Mouse (Mus musculus): ENCODE data around the gene Gnl3.

The Gnl3 gene

DNA sequence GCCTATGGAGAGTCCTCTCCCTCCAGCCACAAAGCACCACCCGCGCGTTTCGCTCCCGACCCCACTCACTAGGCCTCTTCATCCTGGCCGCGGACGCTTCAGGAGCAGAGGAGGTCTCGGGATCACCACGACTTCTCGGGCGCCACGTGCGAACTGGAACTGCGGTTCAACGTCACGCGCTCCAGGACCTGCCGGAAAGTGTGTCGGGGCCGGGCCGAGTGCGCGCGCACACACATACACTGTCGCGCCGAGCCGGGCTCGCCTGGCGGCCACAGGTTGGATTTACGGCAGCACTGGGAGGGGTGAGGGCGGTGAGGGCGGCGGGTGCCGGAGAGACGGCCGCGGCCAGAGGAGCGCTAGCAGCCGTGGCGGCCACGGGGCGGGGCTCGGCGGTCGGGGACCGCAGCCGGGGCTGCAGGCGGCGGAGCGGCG lies at the start of gene Gnl3, which contains the start of gene Pbrm1:
Gene Gnl3 (minus strand): TSS at position 293 of the 432 bp plus-strand sequence.
Gene Pbrm1 (plus strand): TSS at position 279 of the 432 bp plus-strand sequence.
- ATAC-seq (ENCODE audit: insufficient number of reproducible peaks, low FRiP score, low TSS enrichment), result peak; percentile 94

GRCm38 (mm10) chr14:31062277-31062676 lies 43.3 kb upstream of the Gnl3 start:
- ATAC-seq (ENCODE audit: insufficient number of reproducible peaks, low FRiP score, low TSS enrichment), result no peak

GRCm38 (mm10) chr14:31045817-31046216 lies 26.9 kb upstream of the Gnl3 start:
- no peak for ATAC-seq (ENCODE audit: insufficient number of reproducible peaks, low FRiP score, low TSS enrichment)

- ATAC-seq (ENCODE audit: insufficient number of reproducible peaks, low FRiP score, low TSS enrichment), result no peak
Observed at GRCm38 (mm10) chr14:31045296-31045695, 26.3 kb upstream of the Gnl3 start.

- ATAC-seq (ENCODE audit: insufficient number of reproducible peaks, low FRiP score, low TSS enrichment), result no peak
Observed at GRCm38 (mm10) chr14:31025785-31026184, 6.8 kb upstream of the Gnl3 start.

GRCm38 (mm10) chr14:31022579-31022978 lies 3.6 kb upstream of the Gnl3 start:
- ATAC-seq (ENCODE audit: insufficient number of reproducible peaks, low FRiP score, low TSS enrichment), result no peak

- ATAC-seq (ENCODE audit: insufficient number of reproducible peaks, low FRiP score, low TSS enrichment), result peak; percentile 76
Observed at GRCm38 (mm10) chr14:31019331-31020205, 616 bp upstream of the Gnl3 start.

DNA sequence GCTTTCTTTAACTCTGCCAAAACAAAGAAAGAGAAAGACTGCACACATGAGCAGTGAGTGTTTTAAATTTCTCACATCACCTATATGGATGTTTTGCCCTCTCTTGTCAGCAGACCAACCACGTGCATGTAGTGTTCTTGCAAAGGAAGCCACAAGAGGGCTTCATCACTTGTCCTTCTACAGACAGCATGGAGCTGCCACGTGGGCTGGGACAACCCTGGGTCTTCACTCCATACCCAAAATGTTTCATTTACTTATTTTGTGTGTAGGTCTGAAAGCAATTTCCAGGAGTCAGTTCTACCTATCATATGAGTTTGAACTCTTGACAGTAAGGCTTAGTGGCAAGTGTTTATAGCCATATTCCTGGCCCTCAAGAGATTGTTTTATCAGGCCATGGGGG lies 1.1 kb downstream of the Gnl3 start:
- no peak for ATAC-seq (ENCODE audit: insufficient number of reproducible peaks, low FRiP score, low TSS enrichment)

- no peak for ATAC-seq (ENCODE audit: insufficient number of reproducible peaks, low FRiP score, low TSS enrichment)
Observed at GRCm38 (mm10) chr14:31016063-31016462, 2.9 kb downstream of the Gnl3 start.

GRCm38 (mm10) chr14:31013928-31014327 lies 5.0 kb downstream of the Gnl3 start:
- no peak for ATAC-seq (ENCODE audit: insufficient number of reproducible peaks, low FRiP score, low TSS enrichment)

DNA sequence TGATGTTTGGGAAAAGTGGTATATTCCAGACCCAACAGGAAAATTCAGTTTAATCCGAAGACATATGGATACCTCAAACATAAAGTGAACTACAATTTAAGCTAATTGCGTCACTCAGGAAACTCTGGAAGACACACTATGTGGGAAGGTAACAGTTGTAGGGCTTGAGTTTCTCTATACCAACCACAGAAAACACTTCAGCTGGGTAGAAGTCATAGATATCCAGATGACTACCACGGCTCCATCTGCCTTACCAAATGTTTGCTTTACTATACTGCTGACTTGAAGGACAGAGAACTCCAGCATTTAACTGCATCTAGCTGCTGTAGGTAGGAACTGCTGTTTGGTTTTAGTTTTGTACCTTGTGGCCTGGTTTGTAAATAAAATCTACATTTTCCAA lies 7.4 kb downstream of the Gnl3 start:
- ATAC-seq (ENCODE audit: insufficient number of reproducible peaks, low FRiP score, low TSS enrichment), result no peak

DNA sequence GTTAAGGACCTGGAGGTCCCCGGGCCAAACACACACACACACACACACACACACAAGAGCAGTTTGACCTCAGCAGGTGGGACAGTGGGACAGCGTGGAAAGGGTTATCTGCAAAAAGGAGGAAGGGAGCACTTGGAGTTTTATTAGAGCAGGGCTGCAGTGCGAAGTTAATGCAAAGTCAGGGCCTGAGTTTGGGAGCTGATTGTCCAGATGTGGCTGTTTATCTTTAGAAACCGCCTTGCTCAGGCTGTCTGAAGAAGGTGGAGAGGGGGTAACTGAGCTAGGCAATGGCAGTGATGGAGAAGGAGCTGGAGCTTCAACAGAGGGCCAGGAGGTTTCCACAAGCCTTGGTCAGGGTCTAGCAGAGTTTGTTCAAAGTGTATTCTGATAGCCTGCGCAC lies 12.2 kb downstream of the Gnl3 start:
- ATAC-seq (ENCODE audit: insufficient number of reproducible peaks, low FRiP score, low TSS enrichment), result no peak

- ATAC-seq (ENCODE audit: insufficient number of reproducible peaks, low FRiP score, low TSS enrichment), result no peak
Observed at GRCm38 (mm10) chr14:31004527-31004926, 14.4 kb downstream of the Gnl3 start.

DNA sequence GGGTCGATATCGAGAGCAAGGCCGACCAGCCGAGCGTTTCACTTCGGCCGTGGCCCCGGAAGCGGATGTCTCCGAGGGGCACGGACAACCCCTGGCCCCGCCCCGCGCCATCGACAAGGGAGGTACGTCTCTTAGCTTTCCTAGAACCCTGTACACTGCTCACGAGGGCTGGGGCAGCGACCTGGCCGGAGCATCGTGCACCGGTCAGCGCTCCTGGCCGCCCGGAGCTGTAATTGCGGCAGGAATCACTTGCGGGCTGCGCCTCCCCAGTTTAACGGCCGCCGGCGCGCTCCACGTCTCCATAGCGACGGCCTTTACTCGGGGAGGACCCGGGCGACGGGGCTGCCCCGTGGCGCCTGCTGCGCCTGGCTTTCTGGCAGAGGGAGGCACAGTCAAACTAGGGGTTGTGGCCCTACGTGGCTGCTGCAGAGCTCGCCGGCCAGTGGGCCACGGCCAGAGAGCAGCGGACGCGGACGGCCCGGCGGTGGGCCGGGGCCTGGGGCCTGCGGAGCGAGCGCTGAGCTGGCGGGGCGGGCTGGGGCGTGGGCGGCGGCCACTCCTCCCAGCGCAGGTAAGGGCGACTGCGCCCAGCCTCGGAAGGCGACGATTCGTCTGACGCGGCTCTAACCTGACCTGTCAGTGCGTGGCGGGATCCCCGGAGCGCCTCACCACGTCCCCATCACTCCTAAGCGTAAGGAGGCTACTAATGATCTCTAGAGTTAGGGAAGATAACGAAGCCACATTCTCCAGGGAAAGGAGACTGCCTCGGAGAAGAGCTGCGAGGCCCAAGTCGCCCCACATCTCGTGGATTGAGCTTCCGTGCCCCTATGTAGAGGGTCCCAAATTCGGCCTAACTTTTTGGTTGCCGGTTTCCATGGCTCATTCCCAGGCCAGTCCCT lies 17.4 kb downstream of the Gnl3 start, which contains the start of the genes Glt8d1 and Spcs1:
Gene Glt8d1 (plus strand): TSS at position 94 of the 899 bp plus-strand sequence.
Gene Spcs1 (minus strand): TSS at position 366 of the 899 bp plus-strand sequence.
- peak; percentile 90 for ATAC-seq (ENCODE audit: insufficient number of reproducible peaks, low FRiP score, low TSS enrichment)

DNA sequence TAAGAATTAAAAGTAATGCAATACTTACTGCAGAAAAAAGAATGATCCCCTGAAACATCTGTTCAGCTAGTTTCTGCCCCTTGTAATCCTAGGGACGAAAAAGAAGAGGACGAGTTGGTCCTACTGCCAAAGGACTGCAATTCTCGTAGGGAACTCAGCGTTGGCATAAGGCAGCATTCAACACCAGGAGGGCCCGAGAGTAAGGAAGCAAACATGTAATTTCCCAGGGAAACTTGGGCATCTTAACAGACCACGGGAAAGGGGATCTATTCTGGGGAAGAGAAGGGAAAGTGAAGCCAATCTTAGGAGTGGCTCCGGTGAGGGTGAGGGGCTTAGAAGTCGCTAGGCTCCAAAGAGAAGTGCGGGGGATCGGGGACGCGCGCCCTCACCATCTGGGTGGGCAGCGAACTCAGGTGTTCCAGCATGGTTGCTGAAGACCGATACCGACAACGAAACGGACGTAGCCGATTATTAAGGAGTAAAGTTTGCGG lies 18.1 kb downstream of the Gnl3 start:
- ATAC-seq (ENCODE audit: insufficient number of reproducible peaks, low FRiP score, low TSS enrichment), result no peak; the same call in 1 of the 2 replicates

DNA sequence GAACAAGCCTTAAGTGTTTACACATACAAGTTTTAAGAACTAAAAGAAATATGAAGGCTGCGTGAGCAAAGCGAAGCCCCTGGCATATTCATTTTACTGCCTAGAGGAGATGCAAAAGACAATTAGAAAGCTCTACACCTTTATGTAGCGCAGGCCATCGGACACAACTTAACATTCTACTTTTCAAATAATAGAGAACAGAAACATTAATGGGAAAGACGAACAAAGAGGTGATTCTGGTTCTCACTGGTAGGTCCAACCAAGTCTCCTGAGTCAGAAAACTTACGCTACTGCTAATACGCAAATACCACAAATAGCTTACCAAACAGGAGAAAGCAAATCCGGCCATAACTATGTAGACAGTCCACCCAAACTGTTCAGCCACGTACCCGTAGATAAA lies 18.6 kb downstream of the Gnl3 start:
- ATAC-seq (ENCODE audit: insufficient number of reproducible peaks, low FRiP score, low TSS enrichment), result no peak

- ATAC-seq (ENCODE audit: insufficient number of reproducible peaks, low FRiP score, low TSS enrichment), result no peak
Observed at GRCm38 (mm10) chr14:30996417-30996816, 22.5 kb downstream of the Gnl3 start.

GRCm38 (mm10) chr14:30976222-30976621 lies 42.7 kb downstream of the Gnl3 start:
- no peak for ATAC-seq (ENCODE audit: insufficient number of reproducible peaks, low FRiP score, low TSS enrichment)

GRCm38 (mm10) chr14:30974204-30974603 lies 44.7 kb downstream of the Gnl3 start:
- no peak for ATAC-seq (ENCODE audit: insufficient number of reproducible peaks, low FRiP score, low TSS enrichment)
